Comparison of ENCODE assay signal across 35 mouse cellular contexts in the genomic region with DNA sequence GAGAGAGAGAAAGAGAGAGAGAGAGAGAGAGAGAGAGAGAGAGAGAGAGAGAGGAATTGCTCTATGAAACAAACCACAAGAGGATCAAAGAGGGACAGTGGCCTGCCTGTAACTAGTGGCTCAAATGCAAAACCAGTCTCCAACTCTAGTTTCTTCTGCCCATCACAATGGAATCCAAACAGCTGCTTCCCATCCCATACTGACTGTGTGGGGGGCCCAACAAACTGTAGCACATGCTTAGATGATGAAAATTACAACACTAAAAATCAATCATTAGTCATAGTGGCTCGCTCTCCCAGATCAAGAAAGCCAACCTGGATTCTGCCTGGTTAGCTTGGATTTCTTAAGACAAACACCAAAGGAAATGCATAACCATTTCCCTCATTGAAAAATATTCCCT. TPM values are rescaled to one million over a fixed set of nuclear protein-coding genes. Genes with fewer than 3 reads are reported as not detected.
"Had no signal": no experiment of that assay in that cellular context is flagged by ENCODE, and none has a peak within 500 bp of the region (broad histone marks: within the 10 kb centered on the region; RNA-seq: fewer than 3 reads in every experiment).

No protein-coding gene starts in this region.

- H3K9ac ChIP-seq: heart, embryonic 12.5 days; heart, embryonic 13.5 days; heart, embryonic 15.5 days; hindbrain, embryonic 12.5 days; hindbrain, embryonic 13.5 days; hindbrain, embryonic 14.5 days; hindbrain, embryonic 15.5 days; intestine, embryonic 15.5 days; kidney, embryonic 15.5 days had no signal

- H3K4me3 ChIP-seq: heart, adult 2 months; heart, embryonic 10.5 days; heart, embryonic 12.5 days; heart, embryonic 13.5 days; heart, embryonic 15.5 days; hindbrain, embryonic 10.5 days; hindbrain, embryonic 12.5 days; hindbrain, embryonic 13.5 days; hindbrain, embryonic 15.5 days; intestine, embryonic 15.5 days; kidney, embryonic 15.5 days; layer of hippocampus, adult 2 months had no signal

- H3K4me2 ChIP-seq: heart, embryonic 11.5 days; heart, embryonic 12.5 days; heart, embryonic 13.5 days; heart, embryonic 15.5 days; hindbrain, embryonic 12.5 days; hindbrain, embryonic 13.5 days; hindbrain, embryonic 14.5 days; hindbrain, embryonic 15.5 days; intestine, embryonic 15.5 days; kidney, embryonic 15.5 days had no signal

- H3K27me3 ChIP-seq: heart, embryonic 12.5 days; heart, embryonic 13.5 days; heart, embryonic 15.5 days; hindbrain, embryonic 12.5 days; hindbrain, embryonic 13.5 days; hindbrain, embryonic 15.5 days; intestine, embryonic 15.5 days; kidney, embryonic 15.5 days had no signal

- DNase-seq: heart, adult 18-20 months; heart, adult 2 months; heart, postnatal 10 days; heart, postnatal 14 days; heart, postnatal 36 days; heart, postnatal 4 days; kidney, adult 18-20 months; kidney, adult 2 months; kidney, adult 8-10 months; kidney, adult 9 months; kidney, postnatal 10 days; kidney, postnatal 14 days; kidney, postnatal 25 days; kidney, postnatal 36 days; kidney, postnatal 4 days; layer of hippocampus, adult 9-11 months; layer of hippocampus, postnatal 36 days had no signal

- H3K9me3 ChIP-seq: heart, embryonic 10.5 days; heart, embryonic 12.5 days; heart, embryonic 13.5 days; heart, embryonic 15.5 days; hindbrain, embryonic 10.5 days; hindbrain, embryonic 12.5 days; hindbrain, embryonic 13.5 days; hindbrain, embryonic 15.5 days; intestine, embryonic 15.5 days; kidney, embryonic 15.5 days had no signal

- H3K36me3 ChIP-seq: heart, embryonic 10.5 days; heart, embryonic 12.5 days; heart, embryonic 13.5 days; heart, embryonic 15.5 days; hindbrain, embryonic 12.5 days; hindbrain, embryonic 13.5 days; hindbrain, embryonic 15.5 days; intestine, embryonic 15.5 days; kidney, embryonic 15.5 days had no signal

- ATAC-seq: hindbrain, embryonic 16.5 days; hindbrain, postnatal 0 days; inflammation-experienced regulatory T-cells, adult 6 months; intestine, embryonic 15.5 days; intestine, embryonic 16.5 days; intestine, postnatal 0 days had no signal

- H3K27ac ChIP-seq: heart, adult 2 months; heart, embryonic 10.5 days; heart, embryonic 13.5 days; heart, embryonic 15.5 days; hindbrain, embryonic 10.5 days; hindbrain, embryonic 12.5 days; hindbrain, embryonic 13.5 days; hindbrain, embryonic 14.5 days; hindbrain, embryonic 15.5 days; hindbrain, postnatal 0 days; intestine, embryonic 15.5 days; kidney, embryonic 15.5 days; layer of hippocampus, adult 2 months had no signal

RNA-seq across cellular contexts. Expression of a gene that starts 15.0 kb away (rescaled TPM):
- polyA plus RNA-seq: inflammation-experienced regulatory T-cells, adult 6 months had no signal
